Mouse (Mus musculus) kidney, embryonic 16.5 days (tissue): ENCODE results near the gene Sema3f. TPM values are rescaled to one million over a fixed set of nuclear protein-coding genes. Genes with fewer than 3 reads are reported as not detected.

ENCODE experiments used
- ATAC-seq: fragments of 200-750 bp; cut with Nextera tagmentation; 2 replicates; pipeline ENCODE4 v1.8.0; 2017; ENCODE audit warnings: moderate TSS enrichment; ENCODE audit not compliant: low FRiP score, low TSS enrichment
- H3K27ac ChIP-seq: fragments of 300-500 bp; sonication (generic); 2 replicates; pipeline ENCODE4 v1.5.1; 2014; ENCODE audit warnings: low read length
- H3K27me3 ChIP-seq: fragments of 300-500 bp; sonication (generic); 2 replicates; pipeline ENCODE4 v1.6.1; 2014; ENCODE audit warnings: low read length, control low read depth, mixed read lengths; ENCODE audit not compliant: insufficient read depth
- H3K36me3 ChIP-seq: fragments of 300-500 bp; sonication (generic); 2 replicates; pipeline ENCODE4 v1.6.1; 2014; ENCODE audit warnings: low read length, control low read depth, mixed read lengths; ENCODE audit not compliant: insufficient read depth
- H3K4me1 ChIP-seq: fragments of 300-500 bp; sonication (generic); 2 replicates; pipeline ENCODE4 v1.6.1; 2014; ENCODE audit warnings: low read length, control low read depth, mixed read lengths; ENCODE audit not compliant: insufficient read depth
- H3K4me2 ChIP-seq: fragments of 300-500 bp; sonication (generic); replicated peaks from 2 replicates; pipeline ENCODE4 v1.6.1; 2014; ENCODE audit warnings: low read depth, low read length
- H3K4me3 ChIP-seq: fragments of 300-500 bp; sonication (generic); 2 replicates; pipeline ENCODE4 v1.5.1; 2014; ENCODE audit warnings: mild to moderate bottlenecking, low read length
- H3K9ac ChIP-seq: fragments of 300-500 bp; sonication (generic); replicated peaks from 2 replicates; pipeline ENCODE4 v1.6.1; 2014; ENCODE audit warnings: low read length
- H3K9me3 ChIP-seq: fragments of 300-500 bp; sonication (generic); 2 replicates; pipeline ENCODE4 v1.6.1; 2016; ENCODE audit warnings: low read length, control low read depth
- whole genome bisulfite sequencing: fragments of 180-500 bp; shearing (Covaris S2); extraction: QIAGEN DNeasy Blood & Tissue Kit; methylation state at CpG from one replicate; pipeline ENCODE4 v1.1.7; 2014; 5-methylcytosine and 5-hydroxymethylcytosine counted together
- polyA plus RNA-seq: library from polyadenylated mRNA; unstranded; fragments of >200 nt; fragmentation: Nextera tagmentation; extraction: Ambion mirVana; gene quantifications from 2 replicates; pipeline ENCODE4 v1.2.1, GENCODE M21; 2015

Gene Sema3f
- polyA plus RNA-seq, 1 experiment from 2014 or later = 20.9 TPM

- ATAC-seq = peak; percentile 82
- Histone ChIP-seq H3K27me3 (no peaks in the 10 kb centered on the region), H3K4me2 (peak overlapping the region; percentile 61), H3K36me3 (no peaks in the 10 kb centered on the region), H3K9ac (peak overlapping the region; percentile 62), H3K4me3 (peak overlapping the region; percentile 40), H3K27ac (no peak overlapping the region; the same call in 1 of the 2 replicates), H3K4me1 (peaks cover 14% of the 10 kb centered on the region), H3K9me3 (no peaks in the 10 kb centered on the region)
- 3% methylated on average over 35 of the region's 35 CpGs for WGBS
Observed at GRCm38 (mm10) chr9:107644495-107645152, 65.7 kb downstream of the Sema3f start.

GRCm38 (mm10) chr9:107643544-107644214, 66.6 kb downstream of the Sema3f start:
- Histone ChIP-seq H3K4me2 (peak overlapping the region; percentile 61), H3K27me3 (no peaks in the 10 kb centered on the region), H3K9ac (peak overlapping the region; percentile 62; the same call in 1 of the 2 replicates), H3K4me3 (no peak overlapping the region; the same call in 1 of the 2 replicates), H3K9me3 (no peaks in the 10 kb centered on the region), H3K27ac (no peak overlapping the region), H3K36me3 (no peaks in the 10 kb centered on the region), H3K4me1 (peaks cover 14% of the 10 kb centered on the region)
- ATAC-seq = no peak
- 92% methylated on average over 13 of the region's 13 CpGs for WGBS

DNA sequence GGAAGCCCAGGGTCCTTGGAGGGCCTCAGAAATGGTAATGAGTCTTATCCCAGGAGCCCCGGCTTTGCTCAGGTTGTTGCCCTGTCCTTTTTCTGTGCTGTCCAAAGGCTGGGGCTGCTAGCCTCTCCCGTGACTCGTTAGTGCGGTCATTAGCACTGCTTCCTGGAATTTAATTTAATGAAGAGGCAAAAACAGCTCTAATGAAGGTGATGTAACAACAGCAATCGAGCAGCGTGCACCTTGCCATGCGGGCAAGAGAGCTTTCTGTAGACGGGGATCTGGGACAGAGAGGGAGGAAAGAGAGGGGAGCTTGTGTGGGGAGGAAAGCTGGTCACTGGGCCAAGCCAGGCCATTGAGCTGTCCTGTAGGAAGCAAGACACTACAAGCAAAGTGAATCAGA, 68.6 kb downstream of the Sema3f start:
- Histone ChIP-seq H3K36me3 (no peaks in the 10 kb centered on the region), H3K4me1 (peaks cover 18% of the 10 kb centered on the region), H3K27me3 (no peaks in the 10 kb centered on the region), H3K9me3 (no peaks in the 10 kb centered on the region), H3K9ac (no peak overlapping the region), H3K4me2 (no peak overlapping the region), H3K4me3 (no peak overlapping the region), H3K27ac (no peak overlapping the region)
- WGBS = 38% methylated on average over 8 of the region's 8 CpGs
- no peak for ATAC-seq

DNA sequence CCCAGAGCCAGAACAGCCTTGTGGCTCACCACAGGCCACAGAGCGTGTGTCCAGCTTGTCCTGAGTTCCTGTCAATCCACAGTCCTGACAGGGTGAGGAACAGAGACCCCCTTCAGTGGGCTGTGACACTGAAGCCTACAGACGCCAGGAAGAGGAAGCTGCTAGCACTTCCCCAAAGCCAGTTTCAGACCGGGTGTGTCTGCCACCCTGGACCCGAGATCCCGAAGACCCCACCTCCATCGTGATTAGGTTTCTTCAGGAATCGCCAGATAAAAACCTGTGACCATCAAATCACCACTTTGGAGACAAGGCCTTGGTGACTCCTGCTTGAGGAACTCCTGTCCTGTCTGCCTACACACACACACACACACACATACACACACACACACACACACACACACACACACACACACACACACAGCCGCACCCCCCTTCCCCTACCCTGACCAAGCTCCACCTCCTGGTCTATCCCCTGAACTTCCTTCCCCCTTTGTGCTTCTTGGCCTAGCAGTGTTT, 70.0 kb downstream of the Sema3f start:
- Histone ChIP-seq H3K27ac (no peak overlapping the region; the same call in 1 of the 2 replicates), H3K4me2 (no peak overlapping the region), H3K36me3 (no peaks in the 10 kb centered on the region), H3K4me1 (peaks cover 25% of the 10 kb centered on the region), H3K27me3 (no peaks in the 10 kb centered on the region), H3K9me3 (no peaks in the 10 kb centered on the region), H3K9ac (peak overlapping the region; percentile 40; the same call in 1 of the 2 replicates), H3K4me3 (no peak overlapping the region)
- WGBS = 37% methylated on average over 7 of the region's 8 CpGs
- ATAC-seq = no peak

- H3K4me1 ChIP-seq = peaks cover 27% of the 10 kb centered on the region
- no peaks in the 10 kb centered on the region for H3K27me3 ChIP-seq
- no peak overlapping the region for H3K9ac ChIP-seq
- 31% methylated on average over 7 of the region's 7 CpGs for WGBS
- no peak overlapping the region for H3K4me2 ChIP-seq
- no peak for ATAC-seq
- no peak overlapping the region for H3K4me3 ChIP-seq
- no peaks in the 10 kb centered on the region for H3K9me3 ChIP-seq
- no peaks in the 10 kb centered on the region for H3K36me3 ChIP-seq
- H3K27ac ChIP-seq = no peak overlapping the region
Observed at GRCm38 (mm10) chr9:107637070-107637469, 73.2 kb downstream of the Sema3f start.

DNA sequence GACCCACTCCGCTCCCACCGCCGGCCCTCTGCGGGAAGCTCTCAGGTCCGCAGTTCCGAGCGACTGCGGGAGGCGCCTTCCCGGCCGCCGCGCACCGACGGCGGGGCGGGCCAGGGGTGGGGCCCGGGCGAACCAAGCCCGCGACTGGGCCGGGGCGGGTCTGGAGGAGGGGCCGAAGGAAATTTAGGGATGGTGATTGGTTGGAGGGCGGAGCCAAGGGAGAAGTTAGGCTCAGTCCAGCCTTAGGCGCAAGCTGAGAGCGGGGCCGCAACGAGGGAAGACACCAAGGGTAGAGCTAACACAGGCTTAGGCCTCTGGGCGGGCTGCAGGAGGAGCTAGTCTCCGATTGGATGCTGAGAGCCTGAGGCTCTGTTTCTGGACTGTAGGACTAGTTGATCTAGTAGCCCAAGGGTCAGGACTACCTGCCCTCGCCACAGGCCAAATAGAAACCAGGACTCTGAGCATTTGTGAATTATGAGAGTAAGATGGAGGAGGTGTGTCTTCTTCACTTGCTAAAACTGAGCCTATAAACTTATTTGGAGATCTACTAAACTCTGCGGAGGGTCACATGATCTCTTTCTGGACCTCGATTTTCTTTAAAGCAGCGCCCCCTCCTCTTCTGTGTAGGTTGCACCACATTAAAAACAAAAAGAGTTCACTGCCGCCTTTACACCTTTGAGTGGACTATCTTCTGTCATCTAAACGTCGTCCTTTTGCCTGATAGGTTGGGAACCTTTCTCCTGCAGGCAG, 74.8 kb downstream of the Sema3f start, which contains the start of gene Gnai2:
Gene Gnai2 (minus strand): TSS at position 89 of the 750 bp plus-strand sequence.
- no peaks in the 10 kb centered on the region for H3K27me3 ChIP-seq
- WGBS = 3% methylated on average over 37 of the region's 38 CpGs
- ATAC-seq = peak; percentile 97
- H3K27ac ChIP-seq = peak within 1 kb of the TSS; percentile 94
- H3K9ac ChIP-seq = peak within 1 kb of the TSS; percentile 94
- H3K4me1 ChIP-seq = peaks cover 43% of the 10 kb centered on the region
- H3K9me3 ChIP-seq = no peaks in the 10 kb centered on the region
- H3K36me3 ChIP-seq = 0 out of 2 replicates have a peak, but pooled peaks cover 3% of the 10 kb centered on the region
- peak within 1 kb of the TSS; percentile 98 for H3K4me2 ChIP-seq
- peak within 1 kb of the TSS; percentile 94 for H3K4me3 ChIP-seq

- Histone ChIP-seq H3K36me3 (0 out of 2 replicates have a peak, but pooled peaks cover 3% of the 10 kb centered on the region), H3K4me3 (peak overlapping the region; percentile 94), H3K9me3 (no peaks in the 10 kb centered on the region), H3K4me2 (peak overlapping the region; percentile 98), H3K27me3 (no peaks in the 10 kb centered on the region), H3K4me1 (peaks cover 51% of the 10 kb centered on the region), H3K27ac (peak overlapping the region; percentile 94), H3K9ac (peak overlapping the region; percentile 94)
- peak; percentile 1; the same call in 1 of the 2 replicates for ATAC-seq
- under 1% methylated on average over 35 of the region's 35 CpGs for WGBS
Observed at GRCm38 (mm10) chr9:107634406-107635278, 75.6 kb downstream of the Sema3f start.

DNA sequence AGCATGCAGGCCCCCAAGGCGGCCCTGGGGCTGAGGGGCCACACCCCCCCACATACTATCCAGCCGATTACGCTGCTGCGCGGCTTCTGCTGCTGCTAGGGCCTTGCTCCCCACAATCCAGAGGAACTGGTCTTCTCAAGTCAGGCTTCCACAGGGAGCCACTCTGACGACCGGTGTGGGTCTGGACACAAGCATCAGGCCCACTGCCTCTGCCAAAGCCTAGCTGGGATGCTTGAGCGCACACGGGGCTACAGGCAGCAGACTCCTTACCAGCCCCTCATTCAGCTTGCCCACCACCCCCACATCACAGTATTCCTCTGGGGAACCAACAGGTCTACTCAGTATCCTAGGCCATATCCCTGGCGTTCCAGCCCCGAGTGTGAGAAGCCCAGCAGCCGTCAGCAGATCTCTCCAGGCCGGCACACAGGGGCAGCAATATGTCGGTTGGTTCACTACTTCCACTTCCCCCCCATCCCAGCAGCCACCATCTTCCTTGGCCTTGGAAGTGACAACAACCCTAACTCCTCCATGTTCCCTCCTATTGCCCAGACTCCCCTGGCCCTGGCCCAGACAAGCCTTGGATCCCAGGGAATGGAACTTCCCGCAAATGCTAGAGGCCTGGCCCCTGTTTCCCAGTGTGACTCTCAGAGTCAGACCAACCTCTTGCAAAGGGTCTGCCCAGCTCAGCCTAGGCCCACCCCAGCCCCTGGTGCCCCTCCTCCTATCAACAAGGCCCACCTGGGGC, 76.4 kb downstream of the Sema3f start:
- H3K27me3 ChIP-seq = no peaks in the 10 kb centered on the region
- peak overlapping the region; percentile 94 for H3K4me3 ChIP-seq
- peak overlapping the region; percentile 94 for H3K27ac ChIP-seq
- 0 out of 2 replicates have a peak, but pooled peaks cover 3% of the 10 kb centered on the region for H3K36me3 ChIP-seq
- WGBS = 0% methylated on average over 15 of the region's 15 CpGs
- peak overlapping the region; percentile 98 for H3K4me2 ChIP-seq
- H3K9ac ChIP-seq = peak overlapping the region; percentile 94
- peaks cover 59% of the 10 kb centered on the region for H3K4me1 ChIP-seq
- 0 out of 2 replicates have a peak, but pooled peaks have one; percentile 0 for ATAC-seq
- no peaks in the 10 kb centered on the region for H3K9me3 ChIP-seq
